Mouse (Mus musculus): ENCODE results near the gene Nxnl2.

- TF ChIP-seq CTCF (IDR thresholded peaks at IDR 0.05; ENCODE audit: control insufficient read depth, insufficient read depth, low read length) (no peak), POLR2A (IDR thresholded peaks at IDR 0.05; ENCODE audit: borderline replicate concordance, control insufficient read depth, low read depth, low read length) (no peak)
These were observed 8.1 kb downstream of the Nxnl2 start for GRCm38 (mm10) chr13:51178932-51179331.

Data from bone marrow, adult 2 months (tissue).